Mouse (Mus musculus) forebrain, embryonic 11.5 days (tissue): ENCODE measurements around the gene Opcml. TPM values are rescaled to one million over a fixed set of nuclear protein-coding genes. Genes with fewer than 3 reads are reported as not detected.

Experiments used
- ATAC-seq: fragments of 200-750 bp; cut with Nextera tagmentation; replicated peaks from 2 replicates; pipeline ENCODE4 v1.8.0; 2017; ENCODE audit warnings: moderate TSS enrichment; ENCODE audit not compliant: low FRiP score
- DNase-seq: peaks from one replicate; pipeline ENCODE4 v3.0.0-alpha.2; 2017; ENCODE audit warnings: low spot score
- H3K27ac ChIP-seq: fragments of 300-500 bp; sonication (generic); 2 replicates; pipeline ENCODE4 v1.5.1; 2014; ENCODE audit warnings: low read depth, low read length
- H3K27me3 ChIP-seq: fragments of 300-500 bp; sonication (generic); 2 replicates; pipeline ENCODE4 v1.6.1; 2014; ENCODE audit warnings: mild to moderate bottlenecking, low read length, mixed read lengths; ENCODE audit not compliant: control insufficient read depth, insufficient read depth
- H3K36me3 ChIP-seq: fragments of 300-500 bp; sonication (generic); 2 replicates; pipeline ENCODE4 v1.6.1; 2014; ENCODE audit warnings: mild to moderate bottlenecking, low read length, moderate library complexity, mixed read lengths; ENCODE audit not compliant: control insufficient read depth, insufficient read depth
- H3K4me1 ChIP-seq: fragments of 300-500 bp; sonication (generic); replicated peaks from 2 replicates; pipeline ENCODE4 v1.6.1; 2014; ENCODE audit warnings: low read length, mixed read lengths; ENCODE audit not compliant: control insufficient read depth, insufficient read depth
- H3K4me2 ChIP-seq: fragments of 300-500 bp; sonication (generic); 2 replicates; pipeline ENCODE4 v1.6.1; 2014; ENCODE audit warnings: low read depth, mild to moderate bottlenecking, low read length, moderate library complexity, mixed read lengths; ENCODE audit not compliant: severe bottlenecking
- H3K4me3 ChIP-seq: fragments of 300-500 bp; sonication (generic); 2 replicates; pipeline ENCODE4 v1.5.1; 2014; ENCODE audit warnings: low read depth, low read length
- H3K9ac ChIP-seq: fragments of 300-500 bp; sonication (generic); 2 replicates; pipeline ENCODE4 v1.6.1; 2014; ENCODE audit warnings: low read length
- H3K9me3 ChIP-seq: fragments of 300-500 bp; sonication (generic); 2 replicates; pipeline ENCODE4 v1.6.1; 2016; ENCODE audit warnings: low read length, mixed read lengths; ENCODE audit not compliant: control insufficient read depth
- WGBS: fragments of 180-500 bp; shearing (Covaris S2); extraction: QIAGEN DNeasy Blood & Tissue Kit; methylation state at CpG from one replicate; pipeline ENCODE4 v1.1.7; 2014; 5-methylcytosine and 5-hydroxymethylcytosine counted together
- polyA plus RNA-seq: library from polyadenylated mRNA; unstranded; fragments of >200 nt; fragmentation: Nextera tagmentation; extraction: Ambion mirVana; gene quantifications from 2 replicates; pipeline ENCODE4 v1.2.1, GENCODE M21; 2014

Gene Opcml
- polyA plus RNA-seq, 1 experiment from 2014 or later = 2.4 TPM

DNA sequence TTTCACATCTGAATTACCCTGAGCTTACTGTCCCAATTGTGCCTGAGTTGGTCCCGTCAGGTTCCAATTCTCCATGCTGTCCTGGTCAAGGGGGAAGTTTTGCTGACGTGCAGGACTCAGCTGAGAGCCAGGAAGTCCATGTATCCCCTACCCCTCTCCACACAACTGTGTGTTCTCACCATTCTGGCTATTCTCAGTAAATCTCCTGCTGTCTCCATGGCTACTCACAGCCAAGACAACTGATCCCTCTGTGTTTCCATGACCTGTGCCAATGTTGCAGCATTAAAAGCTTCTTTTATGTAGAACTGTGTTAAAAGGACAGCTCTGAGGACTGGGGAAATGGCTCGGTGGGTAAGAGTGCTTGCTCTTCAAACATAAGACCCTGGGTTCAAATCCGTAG, 373.4 kb downstream of the Opcml start:
- ATAC-seq = no peak
- H3K27me3 ChIP-seq = no peaks in the 10 kb centered on the region
- DNase-seq = no peak
- no peak overlapping the region for H3K27ac ChIP-seq
- H3K36me3 ChIP-seq = no peaks in the 10 kb centered on the region
- H3K4me3 ChIP-seq = no peak overlapping the region
- H3K9ac ChIP-seq = no peak overlapping the region
- H3K4me2 ChIP-seq = no peak overlapping the region
- H3K4me1 ChIP-seq = no peaks in the 10 kb centered on the region
- WGBS = 48% methylated on average over 4 of the region's 4 CpGs
- no peaks in the 10 kb centered on the region for H3K9me3 ChIP-seq

DNA sequence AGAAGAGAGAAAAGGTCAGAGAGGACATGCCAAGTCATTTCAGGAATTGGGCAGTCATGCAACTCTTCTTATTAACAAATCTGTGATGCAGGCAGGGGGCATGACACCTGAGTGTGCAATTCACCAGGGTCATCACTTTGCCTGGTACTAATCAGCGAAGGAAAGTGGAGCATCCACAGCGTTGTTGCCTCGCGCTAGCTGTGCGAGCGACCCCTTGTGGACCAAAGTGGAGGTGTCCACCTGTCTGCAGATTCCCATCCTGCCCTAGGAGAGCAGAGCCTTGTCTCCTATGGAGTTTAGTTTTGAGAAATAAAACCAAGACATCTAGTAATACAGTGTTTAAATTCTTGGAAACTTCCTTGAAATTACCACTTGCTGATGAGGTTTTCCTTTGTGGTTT, 381.3 kb downstream of the Opcml start:
- DNase-seq = peak; percentile 82
- Histone ChIP-seq H3K9ac (no peak overlapping the region), H3K4me1 (no peaks in the 10 kb centered on the region), H3K4me2 (no peak overlapping the region), H3K9me3 (no peaks in the 10 kb centered on the region), H3K4me3 (no peak overlapping the region), H3K36me3 (no peaks in the 10 kb centered on the region), H3K27ac (no peak overlapping the region), H3K27me3 (no peaks in the 10 kb centered on the region)
- 6% methylated on average over 6 of the region's 6 CpGs for WGBS
- ATAC-seq = peak; percentile 49; the same call in 1 of the 2 replicates

DNA sequence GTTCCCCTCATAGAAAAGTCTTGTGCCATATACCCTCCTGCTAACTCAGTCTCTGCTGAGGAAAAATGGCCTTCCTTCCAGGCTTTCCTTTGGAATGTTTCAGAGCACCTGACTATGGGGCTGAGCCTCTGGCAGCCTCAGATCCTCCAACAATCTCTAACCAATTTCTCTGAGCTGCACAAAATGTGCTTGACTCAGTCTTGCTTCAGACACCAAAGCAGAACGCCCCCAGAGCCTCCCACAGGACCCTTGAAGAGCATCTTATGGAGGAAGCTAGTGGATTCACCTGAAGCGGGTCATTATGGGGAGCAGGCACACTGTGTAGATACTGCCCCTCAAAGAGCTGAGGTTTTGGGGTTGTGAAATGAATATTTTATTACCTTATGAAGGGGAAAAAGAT, 386.5 kb downstream of the Opcml start:
- H3K4me1 ChIP-seq = no peaks in the 10 kb centered on the region
- no peaks in the 10 kb centered on the region for H3K27me3 ChIP-seq
- no peak overlapping the region for H3K4me3 ChIP-seq
- no peak overlapping the region for H3K27ac ChIP-seq
- 89% methylated on average over 2 of the region's 2 CpGs for WGBS
- H3K9ac ChIP-seq = no peak overlapping the region
- no peaks in the 10 kb centered on the region for H3K36me3 ChIP-seq
- no peak overlapping the region for H3K4me2 ChIP-seq
- no peak for DNase-seq
- H3K9me3 ChIP-seq = no peaks in the 10 kb centered on the region
- ATAC-seq = no peak

DNA sequence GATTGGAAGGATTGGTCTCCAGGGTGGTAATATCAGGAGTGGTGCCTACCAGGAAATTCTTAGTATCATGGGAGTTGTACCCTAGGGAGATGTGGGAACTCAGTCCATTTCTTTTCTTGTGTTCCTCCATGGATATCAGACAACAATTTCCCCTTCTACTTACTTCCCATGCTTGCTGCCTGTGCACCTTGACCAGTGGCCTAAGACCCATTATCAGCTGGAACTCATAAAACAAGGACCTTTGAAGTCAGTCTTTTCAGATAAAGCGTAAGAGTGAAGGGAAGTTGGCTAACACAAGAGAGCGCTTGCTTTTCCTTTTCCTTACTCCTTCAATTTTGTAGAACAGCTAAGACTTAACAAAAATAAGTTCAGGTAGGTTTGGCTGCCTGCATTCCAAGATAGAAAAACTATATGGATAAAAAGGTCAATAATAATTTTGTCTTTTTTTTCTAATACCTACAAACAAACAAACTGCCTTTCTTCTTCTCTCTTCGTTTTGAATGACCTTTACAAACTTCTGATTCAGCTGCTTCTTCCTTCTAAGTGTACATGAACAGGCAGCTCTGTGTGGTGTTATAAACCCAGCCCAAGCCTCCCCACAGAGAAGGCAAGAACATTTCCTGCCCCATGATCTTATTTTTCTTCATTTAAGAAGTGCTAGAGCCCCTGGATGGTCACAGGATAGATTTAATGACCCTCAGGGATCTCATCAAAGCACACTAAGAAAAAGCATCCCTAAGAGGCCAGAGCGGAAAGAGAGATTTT, 387.7 kb downstream of the Opcml start:
- Histone ChIP-seq H3K4me1 (no peaks in the 10 kb centered on the region), H3K4me3 (no peak overlapping the region), H3K9me3 (no peaks in the 10 kb centered on the region), H3K36me3 (no peaks in the 10 kb centered on the region), H3K27ac (no peak overlapping the region), H3K27me3 (no peaks in the 10 kb centered on the region), H3K4me2 (no peak overlapping the region), H3K9ac (no peak overlapping the region)
- no peak for DNase-seq
- WGBS = 85% methylated on average over 4 of the region's 4 CpGs
- no peak for ATAC-seq

DNA sequence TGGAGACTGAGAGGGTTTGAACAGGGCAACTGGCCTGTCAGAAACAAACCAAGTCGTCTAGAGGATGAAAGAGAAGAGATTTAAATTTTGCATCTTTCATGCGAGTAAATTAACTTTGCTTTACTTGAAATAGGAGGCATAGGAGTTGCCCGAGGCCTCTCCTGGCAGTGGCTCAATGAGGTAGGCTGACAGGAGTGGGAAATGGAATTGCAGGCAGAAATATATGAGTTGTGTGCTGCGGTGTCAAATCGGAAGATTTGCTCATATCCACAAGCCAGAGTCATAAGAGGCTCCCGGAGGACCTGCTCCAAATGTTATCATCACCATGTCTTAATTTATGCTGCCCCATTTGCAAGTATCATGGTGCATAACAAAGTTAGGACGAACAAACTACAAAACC, 391.3 kb downstream of the Opcml start:
- no peaks in the 10 kb centered on the region for H3K27me3 ChIP-seq
- no peak overlapping the region for H3K4me2 ChIP-seq
- H3K27ac ChIP-seq = no peak overlapping the region
- H3K9ac ChIP-seq = no peak overlapping the region
- H3K4me3 ChIP-seq = no peak overlapping the region
- H3K4me1 ChIP-seq = no peaks in the 10 kb centered on the region
- H3K9me3 ChIP-seq = no peaks in the 10 kb centered on the region
- ATAC-seq (no peak), DNase-seq (no peak)
- WGBS = 88% methylated on average over 7 of the region's 7 CpGs
- no peaks in the 10 kb centered on the region for H3K36me3 ChIP-seq

DNA sequence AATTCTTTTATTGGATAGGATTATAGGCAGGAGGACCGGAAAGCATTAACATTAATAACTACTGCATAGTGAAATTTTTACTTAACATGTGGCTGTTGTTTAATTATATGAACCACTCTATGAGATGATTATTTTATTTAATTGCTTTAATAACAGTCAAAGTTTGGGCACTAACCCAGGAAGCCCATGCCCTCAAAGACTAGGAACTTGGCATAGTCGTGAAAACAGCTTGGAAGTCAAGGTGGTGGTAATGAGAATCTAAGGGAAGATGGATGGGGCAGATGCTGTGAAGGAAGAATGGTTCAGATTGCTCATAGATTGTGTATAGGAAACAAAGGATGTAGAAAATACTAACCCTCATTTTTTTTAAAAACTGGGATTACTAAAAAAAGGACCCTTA, 399.7 kb downstream of the Opcml start:
- Histone ChIP-seq H3K4me2 (no peak overlapping the region), H3K9ac (no peak overlapping the region), H3K4me1 (no peaks in the 10 kb centered on the region), H3K4me3 (no peak overlapping the region), H3K9me3 (no peaks in the 10 kb centered on the region), H3K36me3 (no peaks in the 10 kb centered on the region), H3K27me3 (no peaks in the 10 kb centered on the region), H3K27ac (no peak overlapping the region)
- 90% methylated on average over 2 of the region's 2 CpGs for WGBS
- DNase-seq (no peak), ATAC-seq (no peak)

DNA sequence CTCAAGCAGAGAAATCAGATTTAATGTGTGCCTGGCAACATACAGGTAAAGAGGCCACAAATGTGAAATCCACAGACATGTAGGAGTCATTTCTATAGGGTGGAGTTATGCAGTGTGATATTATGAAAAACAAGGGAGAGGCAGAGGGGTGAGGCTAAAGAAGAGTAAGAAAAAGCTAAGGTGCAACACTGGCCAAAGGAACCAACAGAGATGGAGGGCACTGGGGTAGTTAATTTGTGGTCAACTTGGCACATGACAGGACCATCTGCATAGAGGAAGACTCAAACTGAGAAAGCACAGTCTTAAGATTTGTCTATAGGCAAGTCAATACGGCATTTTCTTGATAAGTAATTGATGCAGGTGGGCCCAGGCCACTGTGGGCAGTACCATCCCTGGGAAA, 400.2 kb downstream of the Opcml start:
- Histone ChIP-seq H3K4me2 (no peak overlapping the region), H3K9ac (no peak overlapping the region), H3K36me3 (no peaks in the 10 kb centered on the region), H3K4me3 (no peak overlapping the region), H3K27ac (no peak overlapping the region), H3K4me1 (no peaks in the 10 kb centered on the region), H3K9me3 (no peaks in the 10 kb centered on the region), H3K27me3 (no peaks in the 10 kb centered on the region)
- 88% methylated on average over 1 of the region's 1 CpGs for WGBS
- no peak for DNase-seq
- no peak for ATAC-seq

DNA sequence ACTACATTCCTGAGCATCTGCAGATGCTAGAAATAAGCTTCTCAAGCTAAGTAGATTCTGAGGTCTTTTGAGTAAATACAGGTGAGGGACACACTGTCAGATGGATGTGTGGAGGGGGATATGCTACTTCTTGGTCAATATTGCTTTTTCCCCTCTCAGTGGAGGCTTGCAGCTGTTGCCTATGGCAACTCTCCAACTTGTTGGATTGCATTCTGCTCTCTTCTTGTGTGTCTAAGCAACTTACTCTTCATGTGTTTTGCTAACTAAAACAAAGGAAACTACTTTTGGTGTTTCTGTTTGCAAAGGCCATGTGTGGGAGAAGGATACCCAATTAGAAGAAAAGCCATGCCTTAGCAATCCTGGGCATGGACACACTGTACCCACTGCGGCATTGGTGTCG, 406.0 kb downstream of the Opcml start:
- no peaks in the 10 kb centered on the region for H3K9me3 ChIP-seq
- no peaks in the 10 kb centered on the region for H3K27me3 ChIP-seq
- no peak overlapping the region for H3K4me3 ChIP-seq
- no peak overlapping the region for H3K9ac ChIP-seq
- no peaks in the 10 kb centered on the region for H3K36me3 ChIP-seq
- DNase-seq (no peak), ATAC-seq (no peak)
- no peak overlapping the region for H3K4me2 ChIP-seq
- no peak overlapping the region for H3K27ac ChIP-seq
- WGBS = 94% methylated on average over 2 of the region's 2 CpGs
- H3K4me1 ChIP-seq = no peaks in the 10 kb centered on the region

DNA sequence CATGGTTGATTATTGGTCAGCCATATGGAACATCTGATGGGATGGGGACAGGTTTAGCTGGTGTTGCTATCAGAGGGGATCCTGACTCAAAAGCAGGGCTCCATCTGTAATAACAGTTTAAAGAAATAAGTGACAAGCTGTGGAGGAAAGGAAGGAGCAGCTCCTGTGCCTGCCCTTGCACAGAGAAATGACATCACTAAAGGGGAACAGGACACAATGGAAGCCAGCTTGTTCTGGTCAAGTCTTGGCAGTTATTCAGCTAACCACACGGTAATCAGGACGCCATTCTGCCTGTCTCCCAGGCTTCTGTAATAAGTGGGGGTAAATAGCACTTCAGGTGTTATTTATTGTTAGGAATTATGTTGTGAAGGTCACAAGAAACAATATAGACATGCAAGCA, 406.5 kb downstream of the Opcml start:
- no peak overlapping the region for H3K4me2 ChIP-seq
- no peaks in the 10 kb centered on the region for H3K4me1 ChIP-seq
- no peak for DNase-seq
- no peaks in the 10 kb centered on the region for H3K36me3 ChIP-seq
- WGBS = 73% methylated on average over 2 of the region's 2 CpGs
- ATAC-seq = no peak
- H3K4me3 ChIP-seq = no peak overlapping the region
- no peak overlapping the region for H3K27ac ChIP-seq
- no peaks in the 10 kb centered on the region for H3K27me3 ChIP-seq
- H3K9ac ChIP-seq = no peak overlapping the region
- H3K9me3 ChIP-seq = no peaks in the 10 kb centered on the region
